Mouse (Mus musculus) MEL (cell line): ENCODE results near the gene Mad2l2. TPM values are rescaled to one million over a fixed set of nuclear protein-coding genes. Genes with fewer than 3 reads are reported as not detected.

Experiments
- DNase-seq: peaks from one replicate; pipeline ENCODE4 v3.0.0; 2011; ENCODE audit warnings: low read depth, low spot score
- H3K27ac ChIP-seq: 2 replicates; pipeline ENCODE4 v1.5.1; 2012; ENCODE audit warnings: low read depth, mild to moderate bottlenecking, control low read depth, low read length, moderate library complexity; ENCODE audit not compliant: control insufficient read depth
- H3K27me3 ChIP-seq, 2 experiments: fragments of 150-350 bp in 1 of 2; sonication (generic) in 1 of 2; 2 replicates each; pipeline ENCODE4 v1.6.1; 2012; ENCODE audit warnings: low read length in 2 of 2, mild to moderate bottlenecking in 2 of 2, improper control_type of control experiment in 1 of 2, moderate library complexity in 1 of 2; ENCODE audit not compliant: insufficient read depth in 2 of 2, control insufficient read depth in 1 of 2
- H3K36me3 ChIP-seq, 2 experiments: 2 replicates each; pipeline ENCODE4 v1.6.1; 2012 to 2014; ENCODE audit warnings: low read length in 2 of 2, improper control_type of control experiment in 1 of 2, inconsistent platforms in 1 of 2, mild to moderate bottlenecking in 1 of 2; ENCODE audit not compliant: insufficient read depth in 2 of 2, control insufficient read depth in 1 of 2
- H3K4me1 ChIP-seq, 2 experiments: fragments of 150-350 bp in 1 of 2; sonication (generic) in 1 of 2; 2 replicates each; pipeline ENCODE4 v1.6.1; 2012; ENCODE audit warnings: low read length in 2 of 2, improper control_type of control experiment in 1 of 2, mild to moderate bottlenecking in 1 of 2; ENCODE audit not compliant: insufficient read depth in 2 of 2, control insufficient read depth in 1 of 2
- H3K4me3 ChIP-seq, 2 experiments: fragments of 150-350 bp in 1 of 2; sonication (generic) in 1 of 2; 2 replicates each; pipeline ENCODE4 v1.5.1; 2012; ENCODE audit warnings: low read depth in 2 of 2, low read length in 2 of 2, mild to moderate bottlenecking in 2 of 2, moderate library complexity in 2 of 2, control low read depth in 1 of 2, improper control_type of control experiment in 1 of 2; ENCODE audit not compliant: control insufficient read depth in 1 of 2, insufficient read depth in 1 of 2
- H3K79me2 ChIP-seq: 2 replicates; pipeline ENCODE4 v1.6.1; 2012; ENCODE audit warnings: mild to moderate bottlenecking, low read length, moderate library complexity; ENCODE audit not compliant: control insufficient read depth, poor library complexity, insufficient read depth
- H3K9ac ChIP-seq: 2 replicates; pipeline ENCODE4 v1.6.1; 2012; ENCODE audit warnings: low read depth, mild to moderate bottlenecking, control low read depth, low read length, moderate library complexity; ENCODE audit not compliant: control insufficient read depth, poor library complexity, severe bottlenecking
- H3K9me3 ChIP-seq: fragments of 150-350 bp; sonication (generic); replicated peaks from 2 replicates; pipeline ENCODE4 v1.6.1; 2012; ENCODE audit warnings: mild to moderate bottlenecking, low read length, improper control_type of control experiment, moderate library complexity; ENCODE audit not compliant: insufficient read depth
- CHD2 ChIP-seq: IDR thresholded peaks from 2 replicates; pipeline ENCODE4 v1.6.1; 2011; ENCODE audit warnings: low read length, improper control_type of control experiment
- CTCF ChIP-seq, 3 experiments: IDR thresholded peaks in 2 of 3; conservative IDR thresholded peaks in 1 of 3; 2 replicates each; pipeline ENCODE4 v1.5.1; 2011 to 2012; ENCODE audit warnings: low read length in 3 of 3, low read depth in 2 of 3, mild to moderate bottlenecking in 2 of 3, improper control_type of control experiment in 1 of 3, inconsistent platforms in 1 of 3, mixed read lengths in 1 of 3, moderate library complexity in 1 of 3; ENCODE audit not compliant: control insufficient read depth in 1 of 3, insufficient read depth in 1 of 3, poor library complexity in 1 of 3, severe bottlenecking in 1 of 3
- ELF1 ChIP-seq: IDR thresholded peaks from 2 replicates; pipeline ENCODE4 v1.6.1; 2014; ENCODE audit warnings: low read depth, mild to moderate bottlenecking, inconsistent platforms, low read length, improper control_type of control experiment, moderate library complexity
- EP300 ChIP-seq, 2 experiments: IDR thresholded peaks; 2 replicates each; pipeline ENCODE4 v1.6.1; 2011; ENCODE audit warnings: improper control_type of control experiment in 2 of 2, low read length in 2 of 2, low read depth in 1 of 2, mild to moderate bottlenecking in 1 of 2
- GATA1 ChIP-seq: IDR thresholded peaks from 2 replicates; pipeline ENCODE4 v1.6.1; 2011; ENCODE audit warnings: low read depth, low read length, improper control_type of control experiment
- MAFK ChIP-seq: IDR thresholded peaks from 2 replicates; pipeline ENCODE4 v1.6.1; 2011; ENCODE audit warnings: low read depth, mild to moderate bottlenecking, low read length, improper control_type of control experiment, borderline replicate concordance
- MAX ChIP-seq: IDR thresholded peaks from 2 replicates; pipeline ENCODE4 v1.6.1; 2011; ENCODE audit warnings: low read length, improper control_type of control experiment
- MAZ ChIP-seq: IDR thresholded peaks from 2 replicates; pipeline ENCODE4 v1.6.1; 2012; ENCODE audit warnings: low read depth, mild to moderate bottlenecking, inconsistent platforms, low read length, improper control_type of control experiment
- MEF2A ChIP-seq: IDR thresholded peaks from 2 replicates; pipeline ENCODE4 v1.6.1; 2014; ENCODE audit warnings: low read depth, mild to moderate bottlenecking, inconsistent platforms, low read length, improper control_type of control experiment; ENCODE audit not compliant: poor library complexity, insufficient replicate concordance, severe bottlenecking; ENCODE audit errors: extremely low read depth
- MXI1 ChIP-seq: IDR thresholded peaks from 2 replicates; pipeline ENCODE4 v1.6.1; 2011; ENCODE audit warnings: mild to moderate bottlenecking, low read depth, low read length, improper control_type of control experiment
- MYC ChIP-seq: IDR thresholded peaks from 2 replicates; pipeline ENCODE4 v1.6.1; 2011; ENCODE audit warnings: low read depth, mild to moderate bottlenecking, low read length, improper control_type of control experiment, moderate library complexity
- NELFE ChIP-seq: IDR thresholded peaks from 2 replicates; pipeline ENCODE4 v1.6.1; 2011; ENCODE audit warnings: low read depth, low read length, improper control_type of control experiment
- POLR2A ChIP-seq, 2 experiments: IDR thresholded peaks; 2 replicates each; pipeline ENCODE4 v1.6.1; 2011 to 2012; ENCODE audit warnings: low read length in 2 of 2, mild to moderate bottlenecking in 2 of 2, control low read depth in 1 of 2, improper control_type of control experiment in 1 of 2, low read depth in 1 of 2, moderate library complexity in 1 of 2; ENCODE audit not compliant: control insufficient read depth in 1 of 2, insufficient read depth in 1 of 2, poor library complexity in 1 of 2
- POLR2AphosphoS5 ChIP-seq: IDR thresholded peaks from 2 replicates; pipeline ENCODE4 v1.6.1; 2012; ENCODE audit warnings: low read depth, borderline replicate concordance, mild to moderate bottlenecking, inconsistent platforms, low read length, moderate library complexity, mixed read lengths
- TAL1 ChIP-seq: IDR thresholded peaks from 2 replicates; pipeline ENCODE4 v1.6.1; 2012; ENCODE audit warnings: mild to moderate bottlenecking, inconsistent platforms, low read length, moderate library complexity, mixed read lengths
- TBP ChIP-seq: IDR thresholded peaks from 2 replicates; pipeline ENCODE4 v1.8.0; 2011; ENCODE audit warnings: low read depth, low read length, improper control_type of control experiment
- TCF12 ChIP-seq: IDR thresholded peaks from 2 replicates; pipeline ENCODE4 v1.6.1; 2014; ENCODE audit warnings: low read depth, mild to moderate bottlenecking, inconsistent platforms, low read length, improper control_type of control experiment, moderate library complexity
- UBTF ChIP-seq: IDR thresholded peaks from 2 replicates; pipeline ENCODE4 v1.6.1; 2012; ENCODE audit warnings: low read depth, mild to moderate bottlenecking, inconsistent platforms, low read length, improper control_type of control experiment, moderate library complexity, borderline replicate concordance; ENCODE audit not compliant: insufficient read depth
- ZC3H11A ChIP-seq: IDR thresholded peaks from 2 replicates; pipeline ENCODE4 v1.6.1; 2012; ENCODE audit warnings: low read depth, mild to moderate bottlenecking, inconsistent platforms, low read length, improper control_type of control experiment
- polyA plus RNA-seq, 2 experiments: library from polyadenylated mRNA; stranded (reverse) in 1 of 2; unstranded in 1 of 2; fragments of >175 nt in 1 of 2; fragments of >200 nt in 1 of 2; gene quantifications; 2 replicates each; pipeline versions ENCODE4 v1.2.1 to v1.2.4; 2012; ENCODE audit warnings: low replicate concordance in 2 of 2, low read depth in 1 of 2; ENCODE audit not compliant: insufficient read length in 2 of 2, insufficient read depth in 1 of 2, missing spikeins in 1 of 2
- total RNA-seq: library from RNA; depleted of rRNA; stranded (reverse); fragments of 300-350 nt; gene quantifications from 2 replicates; pipeline ENCODE4 v1.2.3, GENCODE M21; 2012

Mad2l2 gene
- total and polyA plus RNA-seq, 3 experiments = 28.6 to 44.8 TPM; not detected in 1

DNA sequence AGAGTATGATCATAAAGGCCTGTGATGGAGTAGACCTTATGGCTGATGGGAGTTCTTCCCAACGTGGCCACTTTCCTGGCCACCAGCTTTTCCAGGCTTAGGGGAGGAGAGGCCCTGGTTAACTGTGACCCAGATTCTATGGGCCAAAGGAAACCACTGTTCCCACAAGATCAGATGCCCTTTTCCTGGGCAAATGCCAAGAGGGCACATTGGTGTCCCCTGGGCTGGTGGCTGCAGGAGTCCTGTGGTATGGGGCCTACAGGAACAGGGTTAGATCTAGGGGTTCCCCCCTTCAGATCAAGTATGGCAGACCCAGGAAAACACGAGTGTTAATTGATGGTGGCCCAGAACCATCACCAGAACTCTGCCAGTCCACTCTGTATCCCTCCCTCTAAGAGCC lies 17.5 kb downstream of the Mad2l2 start:
- no peak overlapping the region for H3K27ac ChIP-seq
- H3K36me3 ChIP-seq = no peaks in the 10 kb centered on the region; a peak in 1 of 4 replicates
- no peak for DNase-seq
- H3K9me3 ChIP-seq = no peaks in the 10 kb centered on the region
- no peaks in the 10 kb centered on the region for H3K27me3 ChIP-seq
- peaks cover 0 to 5% of the 10 kb centered on the region in 2 experiments; a peak in 1 of 4 replicates for H3K4me1 ChIP-seq
- no peaks in the 10 kb centered on the region; the same call in 1 of the 2 replicates for H3K79me2 ChIP-seq
- TF ChIP-seq POLR2AphosphoS5 (no peak), MYC (no peak), MAX (no peak), CHD2 (no peak), ZC3H11A (no peak), POLR2A (IDR thresholded peaks at IDR 0.05; ENCODE audit: control insufficient read depth in 1 of 2, insufficient read depth in 1 of 2, low read depth in 1 of 2, low read length in 2 of 2, poor library complexity in 1 of 2) (no peak), CTCF (IDR thresholded peaks at IDR 0.05 in 2 of 3, conservative IDR thresholded peaks at IDR 0.05 in 1 of 3; ENCODE audit: control insufficient read depth in 1 of 3, insufficient read depth in 1 of 3, low read depth in 2 of 3, low read length in 3 of 3, poor library complexity in 1 of 3, severe bottlenecking in 1 of 3) (no peak), TCF12 (no peak), ELF1 (no peak), MXI1 (no peak)
- H3K4me3 ChIP-seq = no peak overlapping the region
- no peak overlapping the region for H3K9ac ChIP-seq

DNA sequence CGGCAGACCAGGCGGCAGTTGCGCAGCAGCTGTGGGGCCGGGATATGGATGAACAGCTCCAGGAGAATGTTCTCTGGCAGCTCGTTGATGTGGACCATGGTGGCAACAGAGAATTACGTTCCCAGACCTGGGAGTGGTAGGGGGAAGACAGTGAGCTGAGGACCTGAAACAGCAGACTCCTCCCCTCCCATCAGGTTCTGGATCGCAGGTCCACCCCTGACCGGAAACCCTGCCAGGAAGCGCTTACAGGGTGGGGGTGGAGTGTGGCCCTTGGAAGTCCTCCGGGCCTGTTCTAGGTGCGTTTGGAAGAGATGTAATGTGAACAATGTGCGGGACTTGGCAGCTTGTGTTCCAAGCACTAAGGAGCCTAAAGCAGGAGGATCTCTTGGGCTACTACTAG lies 19.4 kb downstream of the Mad2l2 start:
- H3K79me2 ChIP-seq = no peaks in the 10 kb centered on the region; the same call in 1 of the 2 replicates
- peaks cover 0 to 5% of the 10 kb centered on the region in 2 experiments; a peak in 1 of 4 replicates for H3K4me1 ChIP-seq
- TF ChIP-seq NELFE (no peak), TAL1 (no peak), TBP (no peak), EP300 (IDR thresholded peaks at IDR 0.05; ENCODE audit: low read depth in 1 of 2, low read length in 2 of 2) (no peak), MAX (no peak), MAZ (no peak), POLR2A (IDR thresholded peaks at IDR 0.05; ENCODE audit: control insufficient read depth in 1 of 2, insufficient read depth in 1 of 2, low read depth in 1 of 2, low read length in 2 of 2, poor library complexity in 1 of 2) (no peak), UBTF (no peak), MEF2A (no peak), MYC (no peak), GATA1 (no peak), MAFK (no peak)
- no peak for DNase-seq
- H3K27me3 ChIP-seq = no peaks in the 10 kb centered on the region
- H3K9me3 ChIP-seq = no peaks in the 10 kb centered on the region
- no peak overlapping the region for H3K4me3 ChIP-seq
- H3K36me3 ChIP-seq = no peaks in the 10 kb centered on the region; a peak in 1 of 4 replicates
- H3K9ac ChIP-seq = no peak overlapping the region
- no peak overlapping the region for H3K27ac ChIP-seq
